Mouse (Mus musculus) E14TG2a.4 (cell line): Measurements from ENCODE around the gene Ppt1.

Experiments used
- H3K27me3 ChIP-seq: 2 replicates; pipeline ENCODE4 v1.6.1; 2014; ENCODE audit warnings: low read length, control low read depth; ENCODE audit not compliant: insufficient read depth
- H3K36me3 ChIP-seq: 2 replicates; pipeline ENCODE4 v1.6.1; 2014; ENCODE audit warnings: low read length, control low read depth; ENCODE audit not compliant: insufficient read depth
- H3K4me1 ChIP-seq: replicated peaks from 2 replicates; pipeline ENCODE4 v1.6.1; 2014; ENCODE audit warnings: low read depth, low read length, control low read depth
- H3K4me3 ChIP-seq: replicated peaks from 2 replicates; pipeline ENCODE4 v1.5.1; 2014; ENCODE audit warnings: mild to moderate bottlenecking, low read length
- H3K9me3 ChIP-seq: 2 replicates; pipeline ENCODE4 v1.6.1; 2014; ENCODE audit warnings: low read length, control low read depth
- CTCF ChIP-seq: conservative IDR thresholded peaks from 2 replicates; pipeline ENCODE4 v1.5.1; 2014; ENCODE audit warnings: low read length
- NANOG ChIP-seq: IDR thresholded peaks from 2 replicates; pipeline ENCODE4 v1.6.1; 2014; ENCODE audit warnings: borderline replicate concordance, low read length, mixed read lengths
- POU5F1 ChIP-seq: IDR thresholded peaks from 2 replicates; pipeline ENCODE4 v1.6.1; 2014; ENCODE audit warnings: low read length, borderline replicate concordance

The Ppt1 gene

GRCm38 (mm10) chr4:122887336-122887735, 51.3 kb downstream of the Ppt1 start:
- H3K4me1 ChIP-seq, result peaks cover 37% of the 10 kb centered on the region
- H3K4me3 ChIP-seq, result peak overlapping the region; percentile 96; the same call in 1 of the 2 replicates
- TF ChIP-seq CTCF, result no peak
- no peak for TF ChIP-seq POU5F1
- no peak for TF ChIP-seq NANOG
- H3K9me3 ChIP-seq, result no peaks in the 10 kb centered on the region
- H3K27me3 ChIP-seq, result peaks cover 9% of the 10 kb centered on the region
- H3K36me3 ChIP-seq, result 0 out of 2 replicates have a peak, but pooled peaks cover 3% of the 10 kb centered on the region

- no peak for TF ChIP-seq POU5F1
- no peak for TF ChIP-seq NANOG
- no peak for TF ChIP-seq CTCF
- Histone ChIP-seq H3K9me3 (no peaks in the 10 kb centered on the region), H3K36me3 (no peaks in the 10 kb centered on the region), H3K27me3 (peaks cover 19% of the 10 kb centered on the region), H3K4me3 (no peak overlapping the region), H3K4me1 (peaks cover 14% of the 10 kb centered on the region)
These were observed 54.9 kb downstream of the Ppt1 start for GRCm38 (mm10) chr4:122890881-122891481.

GRCm38 (mm10) chr4:122891597-122891996, 55.6 kb downstream of the Ppt1 start:
- Histone ChIP-seq H3K4me1 (peaks cover 13% of the 10 kb centered on the region), H3K9me3 (no peaks in the 10 kb centered on the region), H3K36me3 (no peaks in the 10 kb centered on the region), H3K27me3 (peaks cover 19% of the 10 kb centered on the region), H3K4me3 (no peak overlapping the region)
- no peak for TF ChIP-seq NANOG
- TF ChIP-seq CTCF, result no peak
- no peak for TF ChIP-seq POU5F1

GRCm38 (mm10) chr4:122892157-122892556, 56.1 kb downstream of the Ppt1 start:
- peaks cover 7% of the 10 kb centered on the region for H3K4me1 ChIP-seq
- H3K4me3 ChIP-seq, result no peak overlapping the region
- H3K27me3 ChIP-seq, result peaks cover 19% of the 10 kb centered on the region

GRCm38 (mm10) chr4:122897750-122898149, 61.7 kb downstream of the Ppt1 start:
- H3K4me3 ChIP-seq, result no peak overlapping the region
- peaks cover 22% of the 10 kb centered on the region for H3K27me3 ChIP-seq
- TF ChIP-seq NANOG, result no peak
- TF ChIP-seq CTCF, result no peak
- no peak for TF ChIP-seq POU5F1
- peaks cover 12% of the 10 kb centered on the region for H3K4me1 ChIP-seq
- no peaks in the 10 kb centered on the region for H3K9me3 ChIP-seq
- no peaks in the 10 kb centered on the region for H3K36me3 ChIP-seq

More at GRCm38 (mm10) chr4:122892157-122892556, 56.1 kb downstream of the Ppt1 start:
- no peaks in the 10 kb centered on the region for H3K9me3 ChIP-seq
- TF ChIP-seq POU5F1 (no peak), NANOG (no peak), CTCF (no peak)
- no peaks in the 10 kb centered on the region for H3K36me3 ChIP-seq

- H3K9me3 ChIP-seq, result no peaks in the 10 kb centered on the region
- H3K27me3 ChIP-seq, result peaks cover 19% of the 10 kb centered on the region
- H3K4me1 ChIP-seq, result peaks cover 12% of the 10 kb centered on the region
- no peak overlapping the region for H3K4me3 ChIP-seq
- H3K36me3 ChIP-seq, result no peaks in the 10 kb centered on the region
- TF ChIP-seq NANOG (no peak), CTCF (peak; percentile 66)
These were observed 62.3 kb downstream of the Ppt1 start for GRCm38 (mm10) chr4:122898313-122898712.

- H3K9me3 ChIP-seq, result no peaks in the 10 kb centered on the region
- no peak overlapping the region for H3K4me3 ChIP-seq
- H3K4me1 ChIP-seq, result peaks cover 8% of the 10 kb centered on the region
- H3K36me3 ChIP-seq, result no peaks in the 10 kb centered on the region
- peaks cover 12% of the 10 kb centered on the region for H3K27me3 ChIP-seq
- TF ChIP-seq CTCF (peak; percentile 14; the same call in 1 of the 2 replicates), POU5F1 (no peak), NANOG (no peak)
These were observed 66.1 kb downstream of the Ppt1 start for GRCm38 (mm10) chr4:122902156-122902555.

GRCm38 (mm10) chr4:122903709-122904108, 67.7 kb downstream of the Ppt1 start:
- Histone ChIP-seq H3K9me3 (no peaks in the 10 kb centered on the region), H3K27me3 (peaks cover 12% of the 10 kb centered on the region), H3K4me1 (no peaks in the 10 kb centered on the region), H3K4me3 (no peak overlapping the region), H3K36me3 (no peaks in the 10 kb centered on the region)
- no peak for TF ChIP-seq CTCF
- no peak for TF ChIP-seq POU5F1
- TF ChIP-seq NANOG, result no peak

- H3K9me3 ChIP-seq, result no peaks in the 10 kb centered on the region
- H3K36me3 ChIP-seq, result no peaks in the 10 kb centered on the region
- no peak overlapping the region for H3K4me3 ChIP-seq
- peaks cover 7% of the 10 kb centered on the region for H3K27me3 ChIP-seq
- no peak for TF ChIP-seq POU5F1
- TF ChIP-seq CTCF, result no peak
- no peak for TF ChIP-seq NANOG
- no peaks in the 10 kb centered on the region for H3K4me1 ChIP-seq
These were observed 69.3 kb downstream of the Ppt1 start for GRCm38 (mm10) chr4:122905359-122905758.
